Mouse (Mus musculus) forebrain, embryonic 11.5 days (tissue): ENCODE measurements around the gene Bsdc1. TPM values are rescaled to one million over a fixed set of nuclear protein-coding genes. Genes with fewer than 3 reads are reported as not detected.
A peak's percentile ranks its signal among the peaks of the same experiment; 100 is the strongest.

Experiments
- ATAC-seq: fragments of 200-750 bp; cut with Nextera tagmentation; replicated peaks from 2 replicates; pipeline ENCODE4 v1.8.0; 2017; ENCODE audit warnings: moderate TSS enrichment; ENCODE audit not compliant: low FRiP score
- DNase-seq: peaks from one replicate; pipeline ENCODE4 v3.0.0-alpha.2; 2017; ENCODE audit warnings: low spot score
- H3K27ac ChIP-seq: fragments of 300-500 bp; sonication (generic); 2 replicates; pipeline ENCODE4 v1.5.1; 2014; ENCODE audit warnings: low read depth, low read length
- H3K27me3 ChIP-seq: fragments of 300-500 bp; sonication (generic); 2 replicates; pipeline ENCODE4 v1.6.1; 2014; ENCODE audit warnings: mild to moderate bottlenecking, low read length, mixed read lengths; ENCODE audit not compliant: control insufficient read depth, insufficient read depth
- H3K36me3 ChIP-seq: fragments of 300-500 bp; sonication (generic); 2 replicates; pipeline ENCODE4 v1.6.1; 2014; ENCODE audit warnings: mild to moderate bottlenecking, low read length, moderate library complexity, mixed read lengths; ENCODE audit not compliant: control insufficient read depth, insufficient read depth
- H3K4me1 ChIP-seq: fragments of 300-500 bp; sonication (generic); replicated peaks from 2 replicates; pipeline ENCODE4 v1.6.1; 2014; ENCODE audit warnings: low read length, mixed read lengths; ENCODE audit not compliant: control insufficient read depth, insufficient read depth
- H3K4me2 ChIP-seq: fragments of 300-500 bp; sonication (generic); 2 replicates; pipeline ENCODE4 v1.6.1; 2014; ENCODE audit warnings: low read depth, mild to moderate bottlenecking, low read length, moderate library complexity, mixed read lengths; ENCODE audit not compliant: severe bottlenecking
- H3K4me3 ChIP-seq: fragments of 300-500 bp; sonication (generic); 2 replicates; pipeline ENCODE4 v1.5.1; 2014; ENCODE audit warnings: low read depth, low read length
- H3K9ac ChIP-seq: fragments of 300-500 bp; sonication (generic); 2 replicates; pipeline ENCODE4 v1.6.1; 2014; ENCODE audit warnings: low read length
- H3K9me3 ChIP-seq: fragments of 300-500 bp; sonication (generic); 2 replicates; pipeline ENCODE4 v1.6.1; 2016; ENCODE audit warnings: low read length, mixed read lengths; ENCODE audit not compliant: control insufficient read depth
- WGBS: fragments of 180-500 bp; shearing (Covaris S2); extraction: QIAGEN DNeasy Blood & Tissue Kit; methylation state at CpG from one replicate; pipeline ENCODE4 v1.1.7; 2014; 5-methylcytosine and 5-hydroxymethylcytosine counted together
- polyA plus RNA-seq: library from polyadenylated mRNA; unstranded; fragments of >200 nt; fragmentation: Nextera tagmentation; extraction: Ambion mirVana; gene quantifications from 2 replicates; pipeline ENCODE4 v1.2.1, GENCODE M21; 2014

Bsdc1 gene
- polyA plus RNA-seq, 1 experiment from 2014 or later: 25.3 TPM

- no peak overlapping the region for H3K4me3 ChIP-seq
- WGBS: 27% methylated on average over 16 of the region's 16 CpGs
- no peak for DNase-seq
- H3K27ac ChIP-seq: no peak overlapping the region
- H3K4me1 ChIP-seq: peaks cover 19% of the 10 kb centered on the region
- no peaks in the 10 kb centered on the region for H3K36me3 ChIP-seq
- no peaks in the 10 kb centered on the region for H3K9me3 ChIP-seq
- H3K9ac ChIP-seq: peak overlapping the region; percentile 13; the same call in 1 of the 2 replicates
- H3K4me2 ChIP-seq: no peak overlapping the region
- ATAC-seq: no peak
- peaks cover 12% of the 10 kb centered on the region for H3K27me3 ChIP-seq
These were observed 34.5 kb downstream of the Bsdc1 start for GRCm38 (mm10) chr4:129495672-129496562.

DNA sequence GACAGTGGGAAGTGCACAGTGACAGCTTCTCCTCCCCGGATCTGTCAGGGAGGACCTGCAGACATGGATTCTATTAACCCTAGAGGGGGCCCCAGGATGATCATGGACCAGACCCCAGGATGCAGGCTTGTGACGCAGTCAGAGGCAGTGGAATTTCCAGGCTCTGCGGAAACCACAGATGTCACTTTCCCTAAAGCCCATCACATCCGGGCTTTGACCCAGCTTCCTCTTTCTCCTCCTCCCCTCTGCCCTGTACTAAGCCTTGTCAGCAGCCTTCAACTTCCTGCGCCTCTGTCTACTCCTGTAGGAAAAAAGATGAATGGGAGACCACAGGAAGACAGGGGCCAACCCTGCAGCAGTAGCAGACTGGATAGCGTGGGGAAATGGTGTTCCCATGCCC, 35.2 kb downstream of the Bsdc1 start:
- Histone ChIP-seq H3K36me3 (no peaks in the 10 kb centered on the region), H3K4me2 (no peak overlapping the region), H3K4me3 (no peak overlapping the region), H3K27ac (no peak overlapping the region), H3K9me3 (no peaks in the 10 kb centered on the region), H3K27me3 (peaks cover 5% of the 10 kb centered on the region), H3K4me1 (peaks cover 12% of the 10 kb centered on the region), H3K9ac (peak overlapping the region; percentile 13; the same call in 1 of the 2 replicates)
- ATAC-seq: no peak
- DNase-seq: no peak
- 59% methylated on average over 6 of the region's 6 CpGs for WGBS

GRCm38 (mm10) chr4:129498941-129499340, 37.6 kb downstream of the Bsdc1 start:
- peaks cover 9% of the 10 kb centered on the region; the same call in 1 of the 2 replicates for H3K4me1 ChIP-seq
- H3K4me3 ChIP-seq: no peak overlapping the region

GRCm38 (mm10) chr4:129500017-129500416, 38.6 kb downstream of the Bsdc1 start:
- Histone ChIP-seq H3K27me3 (no peaks in the 10 kb centered on the region), H3K4me3 (peak overlapping the region; percentile 39; the same call in 1 of the 2 replicates), H3K9ac (peak overlapping the region; percentile 70), H3K4me2 (peak overlapping the region; percentile 78), H3K36me3 (no peaks in the 10 kb centered on the region), H3K4me1 (peaks cover 9% of the 10 kb centered on the region; the same call in 1 of the 2 replicates), H3K27ac (no peak overlapping the region; the same call in 1 of the 2 replicates), H3K9me3 (no peaks in the 10 kb centered on the region)
- DNase-seq: no peak
- ATAC-seq: no peak
- 79% methylated on average over 8 of the region's 8 CpGs for WGBS

More at GRCm38 (mm10) chr4:129498941-129499340, 37.6 kb downstream of the Bsdc1 start:
- Histone ChIP-seq H3K4me2 (no peak overlapping the region), H3K27ac (no peak overlapping the region), H3K27me3 (no peaks in the 10 kb centered on the region), H3K36me3 (no peaks in the 10 kb centered on the region), H3K9me3 (no peaks in the 10 kb centered on the region), H3K9ac (no peak overlapping the region)
- ATAC-seq (no peak), DNase-seq (no peak)
- WGBS: 69% methylated on average over 3 of the region's 3 CpGs

GRCm38 (mm10) chr4:129500607-129501566, 39.5 kb downstream of the Bsdc1 start:
- ATAC-seq: peak; percentile 94
- Histone ChIP-seq H3K36me3 (no peaks in the 10 kb centered on the region), H3K27ac (peak overlapping the region; percentile 60), H3K9me3 (no peaks in the 10 kb centered on the region), H3K27me3 (no peaks in the 10 kb centered on the region), H3K4me2 (peak overlapping the region; percentile 78), H3K9ac (peak overlapping the region; percentile 70), H3K4me1 (peaks cover 9% of the 10 kb centered on the region; the same call in 1 of the 2 replicates), H3K4me3 (peak overlapping the region; percentile 39)
- WGBS: 3% methylated on average over 40 of the region's 49 CpGs
- DNase-seq: peak; percentile 98

- Histone ChIP-seq H3K27me3 (no peaks in the 10 kb centered on the region), H3K4me2 (no peak overlapping the region), H3K4me3 (no peak overlapping the region), H3K27ac (no peak overlapping the region), H3K9ac (no peak overlapping the region), H3K4me1 (no peaks in the 10 kb centered on the region), H3K9me3 (no peaks in the 10 kb centered on the region), H3K36me3 (no peaks in the 10 kb centered on the region)
- ATAC-seq: no peak
- no peak for DNase-seq
- WGBS: 84% methylated on average over 9 of the region's 9 CpGs
These were observed 41.0 kb downstream of the Bsdc1 start for GRCm38 (mm10) chr4:129502327-129502888.

DNA sequence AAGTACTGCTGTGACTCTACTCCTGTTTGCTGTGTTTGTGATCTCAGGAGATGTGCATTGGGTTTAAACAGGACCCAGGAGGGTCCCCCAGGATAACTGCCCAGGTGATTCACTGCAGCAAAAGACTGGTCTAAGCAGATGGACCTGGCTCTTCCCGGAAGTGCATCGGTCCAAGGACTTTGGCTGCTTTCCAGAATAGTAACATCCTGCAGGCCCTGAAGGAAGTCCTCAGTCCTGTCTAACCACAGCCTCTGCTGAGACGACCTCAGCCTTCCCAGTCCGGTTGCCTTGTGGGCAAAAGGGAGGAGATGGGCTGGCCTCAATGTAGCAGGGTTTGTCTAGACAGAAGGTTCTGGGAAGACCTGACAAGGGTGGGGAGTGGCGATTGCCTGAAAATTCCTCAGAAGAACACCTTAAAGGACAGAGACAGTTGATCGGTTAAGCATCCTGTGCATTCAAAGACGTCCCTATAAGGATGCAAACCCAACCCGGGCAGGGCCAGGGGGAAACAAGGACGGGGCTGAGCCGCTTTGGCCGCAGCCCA, 41.6 kb downstream of the Bsdc1 start:
- Histone ChIP-seq H3K9me3 (no peaks in the 10 kb centered on the region), H3K27me3 (no peaks in the 10 kb centered on the region), H3K27ac (no peak overlapping the region), H3K4me3 (no peak overlapping the region), H3K4me1 (no peaks in the 10 kb centered on the region), H3K36me3 (no peaks in the 10 kb centered on the region), H3K9ac (no peak overlapping the region), H3K4me2 (no peak overlapping the region)
- WGBS: 81% methylated on average over 11 of the region's 11 CpGs
- ATAC-seq (no peak), DNase-seq (no peak)

- Histone ChIP-seq H3K27ac (no peak overlapping the region), H3K36me3 (no peaks in the 10 kb centered on the region), H3K4me3 (no peak overlapping the region), H3K4me1 (no peaks in the 10 kb centered on the region), H3K9me3 (no peaks in the 10 kb centered on the region), H3K9ac (no peak overlapping the region), H3K4me2 (no peak overlapping the region), H3K27me3 (no peaks in the 10 kb centered on the region)
- ATAC-seq (no peak), DNase-seq (no peak)
- WGBS: 76% methylated on average over 3 of the region's 3 CpGs
These were observed 44.1 kb downstream of the Bsdc1 start for GRCm38 (mm10) chr4:129505511-129505910.
